Mouse (Mus musculus): ENCODE results near the gene AI593442.

The AI593442 gene

GRCm38 (mm10) chr9:52679362-52679947, at the start of gene AI593442:
TSS of gene AI593442 (minus strand) at chr9:52679780.
- no peak for DNase-seq (ENCODE audit: low spot score in 2 of 2)

- no peak for DNase-seq (ENCODE audit: low spot score in 2 of 2)
Observed at GRCm38 (mm10) chr9:52728806-52729205, 49.2 kb upstream of the AI593442 start.

GRCm38 (mm10) chr9:52722626-52723025, 43.0 kb upstream of the AI593442 start:
- no peak for DNase-seq (ENCODE audit: low spot score in 2 of 2)

- DNase-seq (ENCODE audit: low spot score in 2 of 2), result no peak
Observed at GRCm38 (mm10) chr9:52719562-52719961, 40.0 kb upstream of the AI593442 start.

- DNase-seq (ENCODE audit: low spot score in 2 of 2), result no peak
Observed at GRCm38 (mm10) chr9:52680036-52680435, 456 bp upstream of the AI593442 start.

- no peak for DNase-seq (ENCODE audit: low spot score in 2 of 2)
Observed at GRCm38 (mm10) chr9:52678839-52679215, 753 bp downstream of the AI593442 start.

- DNase-seq (ENCODE audit: low spot score in 2 of 2), result no peak
Observed at GRCm38 (mm10) chr9:52678179-52678838, 1.3 kb downstream of the AI593442 start.

GRCm38 (mm10) chr9:52676587-52676986, 3.0 kb downstream of the AI593442 start:
- no peak for DNase-seq (ENCODE audit: low spot score in 2 of 2)

GRCm38 (mm10) chr9:52675937-52676336, 3.6 kb downstream of the AI593442 start:
- DNase-seq (ENCODE audit: low spot score in 2 of 2), result no peak

- no peak for DNase-seq (ENCODE audit: low spot score in 2 of 2)
Observed at GRCm38 (mm10) chr9:52661422-52661821, 18.2 kb downstream of the AI593442 start.

- no peak for DNase-seq (ENCODE audit: low spot score in 2 of 2)
Observed at GRCm38 (mm10) chr9:52650341-52650951, 29.1 kb downstream of the AI593442 start.

- DNase-seq (ENCODE audit: low spot score in 2 of 2), result no peak
Observed at GRCm38 (mm10) chr9:52645312-52645711, 34.3 kb downstream of the AI593442 start.

- no peak for DNase-seq (ENCODE audit: low spot score in 2 of 2)
Observed at GRCm38 (mm10) chr9:52644626-52645025, 35.0 kb downstream of the AI593442 start.

GRCm38 (mm10) chr9:52644156-52644555, 35.4 kb downstream of the AI593442 start:
- no peak for DNase-seq (ENCODE audit: low spot score in 2 of 2)

- no peak for DNase-seq (ENCODE audit: low spot score in 2 of 2)
Observed at GRCm38 (mm10) chr9:52635991-52636390, 43.6 kb downstream of the AI593442 start.

- no peak for DNase-seq (ENCODE audit: low spot score in 2 of 2)
Observed at GRCm38 (mm10) chr9:52623926-52624325, 55.7 kb downstream of the AI593442 start.
